24 mouse cellular contexts compared by ENCODE assay signal in the genomic region with DNA sequence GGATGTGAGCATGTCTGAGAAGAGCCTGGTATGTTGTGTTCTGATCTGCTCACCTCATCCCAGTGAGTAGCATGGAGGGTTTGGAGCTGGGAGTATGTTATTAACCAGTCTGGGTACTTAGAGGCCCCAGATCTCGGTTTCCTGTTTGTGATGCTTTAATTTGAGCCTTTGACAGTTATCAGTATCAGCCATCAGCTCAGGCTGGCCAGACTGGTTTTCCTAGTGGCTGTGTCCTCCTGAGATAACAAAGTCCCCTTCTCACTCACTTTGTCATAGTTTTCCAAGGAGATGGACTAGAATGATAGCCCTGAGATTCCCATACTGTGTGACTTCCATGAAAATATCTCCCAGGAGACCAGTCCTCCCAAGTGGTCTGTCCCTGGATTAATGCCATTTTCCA. TPM values are rescaled to one million over a fixed set of nuclear protein-coding genes. Genes with fewer than 3 reads are reported as not detected.
DNase-seq lines count a peak whose midpoint lies in the region; ATAC-seq lines count a peak whose summit lies in the region.
"Had no signal": no experiment of that assay in that cellular context is flagged by ENCODE, and none has a peak within 500 bp of the region (broad histone marks: within the 10 kb centered on the region; RNA-seq: fewer than 3 reads in every experiment).

No protein-coding gene starts in this region.

- intact Hi-C loops in left cerebral cortex, postnatal 25 days (cut with DNase I) = no loop called here

- no peak for ATAC-seq in limb, embryonic 11.5 days (ENCODE audit: insufficient number of reproducible peaks, low FRiP score, low TSS enrichment, low read depth)
- ATAC-seq in common myeloid progenitor, adult 5-6 weeks (replicated peaks; ENCODE audit: low read depth, poor library complexity, severe bottlenecking) = 0 out of 2 replicates have a peak, but pooled peaks have one; percentile 36
- ATAC-seq: forebrain, embryonic 14.5 days; forebrain, embryonic 16.5 days had no signal

- no peak overlapping the region for H3K4me3 ChIP-seq in limb, embryonic 11.5 days (ENCODE audit: low read depth, low read length)
- no peak overlapping the region for H3K4me3 ChIP-seq in limb, embryonic 10.5 days
- H3K4me3 ChIP-seq: embryonic facial prominence, embryonic 13.5 days; embryonic facial prominence, embryonic 15.5 days; erythroblast, embryonic 14.5 days; forebrain, embryonic 10.5 days; forebrain, embryonic 12.5 days had no signal

- no peak overlapping the region for H3K9ac ChIP-seq in limb, embryonic 11.5 days (ENCODE audit: low read length)
- H3K9ac ChIP-seq: embryonic facial prominence, embryonic 13.5 days; embryonic facial prominence, embryonic 15.5 days; forebrain, embryonic 12.5 days had no signal

- 64% methylated on average over 1 of the region's 1 CpGs for WGBS in limb, embryonic 11.5 days
- 69% methylated on average over 1 of the region's 1 CpGs for WGBS in limb, embryonic 10.5 days

- 0 out of 2 replicates have a peak, but pooled peaks cover 2% of the 10 kb centered on the region for H3K4me1 ChIP-seq in limb, embryonic 11.5 days (ENCODE audit: control insufficient read depth, insufficient read depth, low read length)
- H3K4me1 ChIP-seq in limb, embryonic 10.5 days = peaks cover 15% of the 10 kb centered on the region

- H3K36me3 ChIP-seq in limb, embryonic 11.5 days (ENCODE audit: control insufficient read depth, insufficient read depth, low read length) = no peaks in the 10 kb centered on the region
- H3K36me3 ChIP-seq in limb, embryonic 10.5 days = no peaks in the 10 kb centered on the region
- H3K36me3 ChIP-seq: embryonic facial prominence, embryonic 13.5 days; embryonic facial prominence, embryonic 15.5 days; forebrain, embryonic 10.5 days; forebrain, embryonic 12.5 days had no signal

- no peak overlapping the region for H3K4me2 ChIP-seq in limb, embryonic 11.5 days (ENCODE audit: low read depth, severe bottlenecking)
- H3K4me2 ChIP-seq: embryonic facial prominence, embryonic 13.5 days; embryonic facial prominence, embryonic 15.5 days; forebrain, embryonic 12.5 days had no signal

- no peak overlapping the region for H3K27ac ChIP-seq in limb, embryonic 11.5 days (replicated peaks; ENCODE audit: low read depth, low read length)
- H3K27ac ChIP-seq in limb, embryonic 10.5 days = no peak overlapping the region
- H3K27ac ChIP-seq: embryonic facial prominence, embryonic 13.5 days; embryonic facial prominence, embryonic 15.5 days; forebrain, embryonic 10.5 days; forebrain, embryonic 12.5 days had no signal

- no peaks in the 10 kb centered on the region for H3K9me3 ChIP-seq in limb, embryonic 11.5 days (ENCODE audit: control insufficient read depth, low read length)
- no peaks in the 10 kb centered on the region for H3K9me3 ChIP-seq in limb, embryonic 10.5 days (replicated peaks)
- H3K9me3 ChIP-seq: embryonic facial prominence, embryonic 13.5 days; embryonic facial prominence, embryonic 15.5 days; forebrain, embryonic 10.5 days; forebrain, embryonic 12.5 days had no signal

- peak; percentile 19 for DNase-seq in limb, embryonic 11.5 days (ENCODE audit: low spot score)
- DNase-seq in limb, embryonic 10.5 days (ENCODE audit: low spot score) = no peak
- DNase-seq in urinary bladder, postnatal 25 days (ENCODE audit: low spot score) = peak; percentile 28
- DNase-seq in urinary bladder, postnatal 10 days (ENCODE audit: low spot score) = no peak
- DNase-seq in 416B (ENCODE audit: low read depth) = peak; percentile 44
- DNase-seq in left cerebral cortex, postnatal 25 days (ENCODE audit: low spot score in 2 of 2) = no peak
- DNase-seq: adrenal gland, adult 2 months; adrenal gland, postnatal 10 days; adrenal gland, postnatal 25 days; cerebellum, adult 11-12 months; cerebellum, adult 2 months; cerebellum, adult 9-10 months; cerebellum, postnatal 10 days; cerebellum, postnatal 25 days; embryo, embryonic 11 days had no signal

- H3K27me3 ChIP-seq in limb, embryonic 11.5 days (ENCODE audit: control insufficient read depth, insufficient read depth, low read length) = no peaks in the 10 kb centered on the region
- H3K27me3 ChIP-seq in limb, embryonic 10.5 days (ENCODE audit: low read depth, poor library complexity, severe bottlenecking) = no peaks in the 10 kb centered on the region
- H3K27me3 ChIP-seq: embryonic facial prominence, embryonic 13.5 days; embryonic facial prominence, embryonic 15.5 days; forebrain, embryonic 12.5 days had no signal

RNA-seq across cellular contexts. Expression of gene Lnx1, which starts 8.3 kb away (rescaled TPM):
- polyA plus RNA-seq in limb, embryonic 11.5 days (2014; fragmentation: Nextera tagmentation; extraction: Ambion mirVana) = 1.6 and 2.0 TPM in 2 replicates
- polyA plus RNA-seq in limb, embryonic 10.5 days (2016; fragmentation: Nextera tagmentation; extraction: Ambion mirVana) = 1.8 and 2.0 TPM in 2 replicates
- not detected in 2 replicates for total RNA-seq in common myeloid progenitor, adult 5-6 weeks (2017)
- total RNA-seq in left cerebral cortex, postnatal 25 days (2021) = 10 to 100 TPM; 26.6 to 28.6 TPM
- total RNA-seq: MEL had no signal
- polyA plus RNA-seq: erythroblast, embryonic 14.5 days had no signal

Comparison
In these comparisons a context has a peak if more than half of its experiments do, and no peak if none do; other contexts are left out.
1. DNase-seq: peak in limb, embryonic 11.5 days (single experiment), urinary bladder, postnatal 25 days (single experiment) and 416B (single experiment); none in limb, embryonic 10.5 days (single experiment), urinary bladder, postnatal 10 days (single experiment) and left cerebral cortex, postnatal 25 days (0 of 2).
2. RNA of gene Lnx1, which starts 8.3 kb away (total RNA-seq): 26.6 to 28.6 TPM in left cerebral cortex, postnatal 25 days; not detected in common myeloid progenitor, adult 5-6 weeks; every median in the first group is over 10 times any median in the second.